Mouse (Mus musculus): ENCODE measurements at regions not wholly inside any gene's neighbourhood (a gene's known extent, or its start where the extent isn't known, plus 50 kb on each side); places are given as distances from the start of the nearest gene placed in this dataset.

DNA sequence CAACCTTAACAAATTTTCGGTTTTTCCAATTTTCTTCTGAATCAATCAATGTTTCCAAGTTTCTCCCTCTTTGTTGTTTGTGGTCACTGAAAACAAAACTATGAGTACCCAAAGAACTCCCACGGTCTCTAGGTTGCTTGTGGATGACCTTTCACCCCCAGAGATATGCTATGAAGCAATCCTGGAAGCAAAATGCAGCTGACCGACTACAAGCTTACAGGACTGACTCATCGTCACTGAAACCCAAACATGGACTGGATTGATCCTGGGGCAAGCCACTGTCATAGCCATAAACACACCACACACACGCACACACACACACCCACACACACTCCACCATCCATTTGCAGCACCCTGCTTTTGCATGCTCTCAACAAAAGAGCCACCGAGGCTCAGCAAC lies 134.7 kb upstream of the Fam3c start:
- TF ChIP-seq CTCF (IDR thresholded peaks at IDR 0.05; ENCODE audit: low read depth) (no peak), EP300 (IDR thresholded peaks at IDR 0.05; ENCODE audit: low read depth) (no peak)
